Mouse (Mus musculus) ES-Bruce4 (cell line): Measurements from ENCODE around the gene Ran. TPM values are rescaled to one million over a fixed set of nuclear protein-coding genes. Genes with fewer than 3 reads are reported as not detected.

Experiments used
- H3K27ac ChIP-seq: 2 replicates; pipeline ENCODE4 v1.5.1; 2012; ENCODE audit warnings: low read length, inconsistent platforms; ENCODE audit not compliant: insufficient read depth
- H3K27me3 ChIP-seq: 2 replicates; pipeline ENCODE4 v1.6.1; 2012; ENCODE audit warnings: mild to moderate bottlenecking, low read length, inconsistent platforms; ENCODE audit not compliant: control insufficient read depth, poor library complexity, insufficient read depth, severe bottlenecking
- H3K36me3 ChIP-seq: 2 replicates; pipeline ENCODE4 v1.6.1; 2012; ENCODE audit warnings: inconsistent platforms, mild to moderate bottlenecking, low read length, moderate library complexity; ENCODE audit not compliant: control insufficient read depth, poor library complexity, insufficient read depth, severe bottlenecking
- H3K4me1 ChIP-seq: one replicate; pipeline ENCODE4 v1.8.1; 2011; ENCODE audit warnings: low read length; ENCODE audit not compliant: control insufficient read depth, insufficient read depth
- H3K4me3 ChIP-seq: 2 replicates; pipeline ENCODE4 v1.5.1; 2011; ENCODE audit warnings: low read depth, mild to moderate bottlenecking, low read length
- H3K9ac ChIP-seq: 2 replicates; pipeline ENCODE4 v1.6.1; 2012; ENCODE audit warnings: low read depth, mild to moderate bottlenecking, inconsistent platforms; ENCODE audit not compliant: poor library complexity, severe bottlenecking
- H3K9me3 ChIP-seq: replicated peaks from 2 replicates; pipeline ENCODE4 v1.6.1; 2012; ENCODE audit warnings: mild to moderate bottlenecking, low read length, inconsistent platforms; ENCODE audit not compliant: control insufficient read depth, poor library complexity, insufficient read depth, severe bottlenecking
- CTCF ChIP-seq: IDR thresholded peaks from one replicate; pipeline ENCODE4 v1.8.1; 2011; ENCODE audit warnings: low read depth, low read length
- EP300 ChIP-seq: IDR thresholded peaks from 2 replicates; pipeline ENCODE4 v1.6.1; 2011; ENCODE audit warnings: low read depth, low read length; ENCODE audit not compliant: insufficient read depth
- POLR2A ChIP-seq: IDR thresholded peaks from one replicate; pipeline ENCODE4 v1.8.1; 2011; ENCODE audit warnings: low read length; ENCODE audit not compliant: insufficient read depth
- polyA plus RNA-seq: library from polyadenylated mRNA; stranded (reverse); fragments of >200 nt; gene quantifications from 2 replicates; pipeline ENCODE4 v1.2.4, GENCODE M21; 2011; ENCODE audit warnings: low read depth; ENCODE audit not compliant: missing spikeins, insufficient read depth, insufficient read length

Gene Ran
- polyA plus RNA-seq, 1 experiment: 669 TPM

GRCm38 (mm10) chr5:128980857-128981256 is 39.0 kb upstream of the Ran start:
- Histone ChIP-seq H3K9me3 (no peaks in the 10 kb centered on the region), H3K4me1 (no peaks in the 10 kb centered on the region), H3K27me3 (no peaks in the 10 kb centered on the region), H3K4me3 (no peak overlapping the region), H3K36me3 (no peaks in the 10 kb centered on the region), H3K27ac (no peak overlapping the region), H3K9ac (no peak overlapping the region)
- TF ChIP-seq EP300 (no peak), CTCF (no peak), POLR2A (no peak)

GRCm38 (mm10) chr5:128981607-128982006 is 38.3 kb upstream of the Ran start:
- H3K27ac ChIP-seq: no peak overlapping the region
- H3K4me1 ChIP-seq: no peaks in the 10 kb centered on the region
- no peaks in the 10 kb centered on the region for H3K27me3 ChIP-seq
- TF ChIP-seq EP300: no peak
- peak; percentile 99 for TF ChIP-seq CTCF
- TF ChIP-seq POLR2A: no peak
- H3K9me3 ChIP-seq: no peaks in the 10 kb centered on the region
- H3K9ac ChIP-seq: no peak overlapping the region
- no peak overlapping the region for H3K4me3 ChIP-seq
- H3K36me3 ChIP-seq: no peaks in the 10 kb centered on the region

- H3K27ac ChIP-seq: no peak overlapping the region
- no peak overlapping the region for H3K9ac ChIP-seq
- H3K27me3 ChIP-seq: no peaks in the 10 kb centered on the region
- no peaks in the 10 kb centered on the region for H3K9me3 ChIP-seq
- H3K36me3 ChIP-seq: no peaks in the 10 kb centered on the region
- no peaks in the 10 kb centered on the region for H3K4me1 ChIP-seq
- TF ChIP-seq CTCF: no peak
- no peak for TF ChIP-seq POLR2A
- TF ChIP-seq EP300: no peak
- no peak overlapping the region for H3K4me3 ChIP-seq
Measured at GRCm38 (mm10) chr5:128984536-128984935, 35.3 kb upstream of the Ran start.

GRCm38 (mm10) chr5:128985946-128986345 is 33.9 kb upstream of the Ran start:
- H3K9me3 ChIP-seq: no peaks in the 10 kb centered on the region
- no peak for TF ChIP-seq CTCF
- no peak for TF ChIP-seq POLR2A
- TF ChIP-seq EP300: no peak
- H3K4me1 ChIP-seq: no peaks in the 10 kb centered on the region
- H3K9ac ChIP-seq: no peak overlapping the region
- H3K27ac ChIP-seq: no peak overlapping the region
- H3K27me3 ChIP-seq: no peaks in the 10 kb centered on the region
- no peaks in the 10 kb centered on the region for H3K36me3 ChIP-seq
- no peak overlapping the region for H3K4me3 ChIP-seq

- H3K4me1 ChIP-seq: no peaks in the 10 kb centered on the region
- H3K4me3 ChIP-seq: no peak overlapping the region
- H3K9me3 ChIP-seq: no peaks in the 10 kb centered on the region
- no peaks in the 10 kb centered on the region for H3K27me3 ChIP-seq
- H3K9ac ChIP-seq: no peak overlapping the region
- H3K27ac ChIP-seq: no peak overlapping the region
- TF ChIP-seq POLR2A: no peak
- TF ChIP-seq CTCF: no peak
- TF ChIP-seq EP300: no peak
- H3K36me3 ChIP-seq: no peaks in the 10 kb centered on the region
Measured at GRCm38 (mm10) chr5:128987141-128987954, 32.5 kb upstream of the Ran start.

- H3K9ac ChIP-seq: peak overlapping the region; percentile 5; the same call in 1 of the 2 replicates
- peak overlapping the region; percentile 6 for H3K4me3 ChIP-seq
- no peaks in the 10 kb centered on the region for H3K36me3 ChIP-seq
- H3K27ac ChIP-seq: no peak overlapping the region
- H3K27me3 ChIP-seq: no peaks in the 10 kb centered on the region
- TF ChIP-seq EP300: 0 out of 2 replicates have a peak, but pooled peaks have one; percentile 13
- no peak for TF ChIP-seq POLR2A
- TF ChIP-seq CTCF: no peak
- peaks cover 2% of the 10 kb centered on the region for H3K4me1 ChIP-seq
- no peaks in the 10 kb centered on the region for H3K9me3 ChIP-seq
Measured at GRCm38 (mm10) chr5:129000706-129001468, 19.0 kb upstream of the Ran start.
